Mouse (Mus musculus) splenic B cell, adult 2 months (primary cell): Measurements from ENCODE around the gene Hist1h3i.
"Not testable (repeated sequence)": the region's sequence is repeated elsewhere in the genome, so short reads cannot be mapped to it uniquely, and the experiment has no call there.

ENCODE experiments used
- DNase-seq: peaks from one replicate; pipeline ENCODE4 v3.0.0-alpha.2; 2011; ENCODE audit warnings: low read depth, low spot score
- H3K27me3 ChIP-seq: 2 replicates; pipeline ENCODE4 v1.6.1; 2012; ENCODE audit warnings: mild to moderate bottlenecking, low read length, moderate library complexity, mixed read lengths; ENCODE audit not compliant: control insufficient read depth, poor library complexity, insufficient read depth, severe bottlenecking
- H3K36me3 ChIP-seq: 2 replicates; pipeline ENCODE4 v1.6.1; 2012; ENCODE audit warnings: mild to moderate bottlenecking, low read length, moderate library complexity, mixed read lengths; ENCODE audit not compliant: control insufficient read depth, poor library complexity, insufficient read depth, severe bottlenecking

Hist1h3i gene

DNA sequence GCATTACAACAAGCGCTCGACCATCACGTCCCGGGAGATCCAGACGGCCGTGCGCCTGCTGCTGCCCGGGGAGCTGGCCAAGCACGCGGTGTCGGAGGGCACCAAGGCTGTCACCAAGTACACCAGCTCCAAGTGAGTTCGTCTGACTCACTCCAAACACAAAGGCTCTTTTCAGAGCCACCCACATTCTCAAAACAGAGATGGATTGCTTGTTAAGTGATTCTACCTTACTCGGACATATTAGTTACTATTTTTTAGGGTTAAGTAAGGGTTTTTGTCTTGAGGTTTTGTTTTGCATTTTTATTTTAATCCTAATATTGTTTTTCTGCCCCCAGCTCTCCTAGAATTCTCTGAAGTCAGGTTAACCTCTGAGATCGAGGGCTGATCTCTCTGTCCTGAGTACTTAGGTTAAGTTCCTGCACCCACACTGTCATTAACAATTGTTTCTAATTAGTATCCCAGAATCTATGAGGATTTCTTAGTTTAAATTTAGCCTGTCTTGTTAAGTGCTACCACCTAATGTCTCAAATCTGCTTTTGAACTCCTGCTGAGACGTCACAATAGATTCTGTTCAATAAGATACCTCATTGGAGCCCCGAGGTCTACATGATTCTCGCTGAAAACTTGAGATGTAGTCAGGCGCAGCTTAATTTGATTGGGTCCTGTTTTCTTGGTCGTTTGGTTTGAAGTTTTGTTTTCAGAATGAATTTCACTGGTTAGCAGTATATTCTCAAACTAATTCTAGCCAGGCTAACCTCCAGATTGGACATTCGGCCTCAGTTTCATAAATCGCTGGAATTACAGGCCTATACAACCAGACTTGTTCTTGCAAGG lies 4.8 kb upstream of the Hist1h3i start:
- no peak for DNase-seq
- Histone ChIP-seq H3K27me3 (no peaks in the 10 kb centered on the region), H3K36me3 (no peaks in the 10 kb centered on the region)

- H3K36me3 ChIP-seq, H3K27me3 ChIP-seq: not testable (repeated sequence)
- DNase-seq = peak; percentile 97
These were observed 3.9 kb upstream of the Hist1h3i start, which contains the start of the genes Hist1h2an and Hist1h2bp for GRCm38 (mm10) chr13:21786899-21787629. Hist1h2an (minus strand) TSS chr13:21787218. Hist1h2bp (plus strand) TSS chr13:21787461.

DNA sequence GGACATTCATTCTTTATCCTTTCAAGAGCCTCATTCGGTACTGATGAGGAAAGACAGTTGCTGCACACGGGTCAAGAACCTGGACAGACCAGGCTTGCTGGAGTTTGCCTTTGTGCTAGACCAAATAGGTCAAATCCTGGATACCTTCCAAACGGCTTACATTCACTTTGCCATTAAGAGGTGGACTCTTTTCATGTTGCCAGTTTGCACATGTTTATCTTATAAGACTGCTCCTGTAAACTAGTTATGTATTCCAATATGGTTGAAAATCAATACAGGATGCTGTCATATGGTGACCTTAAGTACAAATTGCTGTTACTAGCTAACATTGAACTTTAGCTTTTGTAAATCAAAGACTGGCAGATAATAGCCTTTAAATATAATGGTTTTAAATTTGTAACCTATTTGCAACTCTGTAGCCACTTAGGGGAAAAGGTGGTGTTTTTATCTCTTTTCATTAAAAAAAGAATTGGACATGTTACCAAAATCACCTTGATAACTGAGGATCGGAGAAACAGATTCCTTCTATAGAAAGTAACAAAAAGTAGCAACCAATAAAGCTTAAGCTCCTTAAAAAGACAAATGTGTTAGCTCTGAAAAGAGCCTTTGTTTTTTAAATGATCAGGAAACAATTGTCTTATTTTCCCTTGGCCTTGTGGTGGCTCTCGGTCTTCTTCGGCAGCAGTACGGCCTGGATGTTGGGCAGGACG lies 3.2 kb upstream of the Hist1h3i start:
- DNase-seq = peak; percentile 49
- Histone ChIP-seq H3K36me3 (no peaks in the 10 kb centered on the region), H3K27me3 (no peaks in the 10 kb centered on the region)

- H3K27me3 ChIP-seq = no peaks in the 10 kb centered on the region
- no peaks in the 10 kb centered on the region for H3K36me3 ChIP-seq
- no peak for DNase-seq
These were observed 1.1 kb upstream of the Hist1h3i start for GRCm38 (mm10) chr13:21784311-21784710.

DNA sequence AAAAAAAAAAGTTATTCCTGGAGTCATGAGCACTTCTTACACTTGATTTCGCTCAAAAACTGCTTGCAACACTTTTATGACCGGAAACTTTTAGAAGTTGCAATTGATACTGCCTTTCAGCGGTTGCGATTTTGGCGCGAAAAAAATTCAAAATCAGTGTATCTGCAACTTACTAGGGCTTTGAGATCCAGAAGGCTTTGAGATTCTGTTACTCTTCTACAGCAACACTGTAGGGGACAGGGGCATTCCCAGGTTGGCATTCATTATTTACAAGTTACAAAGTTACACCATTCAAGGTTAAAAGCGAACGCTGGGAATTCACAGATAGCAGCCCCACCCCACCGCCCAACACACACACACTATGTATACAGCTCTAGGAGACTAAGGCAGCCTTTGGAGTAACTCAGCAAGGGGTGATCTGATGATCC lies 578 bp upstream of the Hist1h3i start:
- no peaks in the 10 kb centered on the region for H3K36me3 ChIP-seq
- peak; percentile 67 for DNase-seq

DNA sequence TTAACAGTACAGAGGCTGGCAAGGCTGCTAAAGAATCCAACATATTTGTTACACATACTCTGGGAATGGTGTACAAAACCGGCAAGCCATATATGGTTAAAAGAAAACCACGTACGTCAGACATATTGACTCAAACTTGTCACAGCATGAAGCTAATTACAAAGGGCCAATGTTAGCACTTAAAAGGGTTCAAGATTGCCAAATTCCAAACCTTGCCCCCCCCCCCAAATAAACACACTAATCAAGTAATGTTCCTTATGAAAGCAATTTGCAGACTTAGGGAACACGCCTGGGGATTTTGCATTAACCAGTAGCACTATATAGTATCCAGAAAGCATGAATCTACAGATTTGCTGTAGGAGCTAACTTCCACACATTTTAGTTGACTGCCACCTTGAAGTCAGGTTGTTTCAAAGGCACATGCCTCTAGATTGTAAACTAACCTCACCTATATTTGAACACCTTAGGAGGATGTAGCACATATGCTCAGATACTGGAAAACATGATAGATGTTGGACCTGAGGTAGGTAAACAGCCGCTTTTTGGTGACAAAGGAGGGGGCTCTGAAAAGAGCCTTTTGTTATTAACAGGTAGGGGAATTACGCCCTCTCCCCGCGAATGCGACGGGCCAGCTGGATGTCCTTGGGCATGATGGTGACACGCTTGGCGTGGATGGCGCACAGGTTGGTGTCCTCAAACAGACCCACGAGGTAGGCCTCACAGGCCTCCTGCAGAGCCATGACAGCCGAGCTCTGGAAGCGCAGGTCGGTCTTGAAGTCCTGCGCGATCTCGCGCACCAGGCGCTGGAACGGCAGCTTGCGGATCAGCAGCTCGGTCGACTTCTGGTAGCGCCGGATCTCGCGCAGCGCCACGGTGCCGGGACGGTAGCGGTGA lies 562 bp downstream of the Hist1h3i start:
- DNase-seq = peak; percentile 31
- H3K36me3 ChIP-seq, H3K27me3 ChIP-seq: not testable (repeated sequence)

More for the DNA sequence above, 578 bp upstream of the Hist1h3i start:
- no peaks in the 10 kb centered on the region for H3K27me3 ChIP-seq

- Histone ChIP-seq H3K27me3 (no peaks in the 10 kb centered on the region), H3K36me3 (no peaks in the 10 kb centered on the region)
- DNase-seq = no peak
These were observed 1.5 kb downstream of the Hist1h3i start for GRCm38 (mm10) chr13:21781639-21782038.

GRCm38 (mm10) chr13:21781021-21781555 lies 2.1 kb downstream of the Hist1h3i start:
- no peak for DNase-seq
- Histone ChIP-seq H3K27me3 (no peaks in the 10 kb centered on the region), H3K36me3 (no peaks in the 10 kb centered on the region)

- peak; percentile 69 for DNase-seq
- no peaks in the 10 kb centered on the region for H3K27me3 ChIP-seq
- no peaks in the 10 kb centered on the region for H3K36me3 ChIP-seq
These were observed 3.1 kb downstream of the Hist1h3i start, which contains the start of gene Hist1h1b for GRCm38 (mm10) chr13:21779767-21780731. Hist1h1b (minus strand) TSS chr13:21780625.

- H3K27me3 ChIP-seq = no peaks in the 10 kb centered on the region
These were observed 4.1 kb downstream of the Hist1h3i start for GRCm38 (mm10) chr13:21778814-21779766.

DNA sequence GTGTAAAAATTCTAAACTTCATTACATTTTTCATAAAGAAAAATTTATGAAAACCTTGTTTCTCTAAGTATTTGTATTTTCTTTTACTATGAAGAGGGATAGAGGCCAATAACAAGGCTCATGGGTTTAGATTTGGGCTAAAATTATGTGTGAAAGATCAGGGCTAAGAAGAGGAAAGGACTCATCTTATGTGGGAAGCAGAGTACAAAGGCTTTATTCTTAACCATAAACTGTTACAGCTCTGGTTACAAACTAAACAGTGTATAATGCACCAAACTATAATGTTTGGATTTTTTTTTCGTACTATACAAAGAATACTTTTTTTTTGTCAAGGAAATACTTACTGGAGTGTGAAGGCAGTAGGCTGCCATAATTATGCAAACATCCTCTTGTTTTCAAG lies 27.5 kb downstream of the Hist1h3i start:
- DNase-seq = no peak
- H3K36me3 ChIP-seq = no peaks in the 10 kb centered on the region
- H3K27me3 ChIP-seq = no peaks in the 10 kb centered on the region

More at GRCm38 (mm10) chr13:21778814-21779766, 4.1 kb downstream of the Hist1h3i start:
- DNase-seq = peak; percentile 93
- no peaks in the 10 kb centered on the region for H3K36me3 ChIP-seq
